Mouse (Mus musculus): ENCODE data around the gene Nppb. TPM values are rescaled to one million over a fixed set of nuclear protein-coding genes. Genes with fewer than 3 reads are reported as not detected.

Gene Nppb
- polyA plus RNA-seq, 1 experiment from 2014 or later: not detected

DNA sequence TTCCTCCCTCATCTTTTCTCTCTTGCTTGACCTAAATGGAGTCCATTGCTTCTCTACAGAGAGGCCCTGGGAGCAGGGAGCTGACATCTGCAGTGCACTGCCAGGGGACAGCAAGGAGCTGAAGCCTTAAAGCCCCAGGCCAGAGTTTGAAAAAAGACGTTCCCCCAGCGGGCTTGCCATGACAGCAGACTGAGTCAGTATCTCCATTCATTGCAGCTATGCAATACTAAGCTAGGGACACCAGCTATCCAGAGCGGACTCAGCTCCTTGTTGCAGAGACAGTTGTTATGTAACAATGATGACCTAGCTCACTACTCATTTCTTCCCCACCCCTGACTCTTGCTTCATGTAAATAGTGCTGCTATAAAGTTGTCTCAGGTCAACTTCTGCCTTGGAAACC lies 9.7 kb downstream of the Nppb start:
- 81% methylated on average over 3 of the region's 3 CpGs for WGBS
- H3K36me3 ChIP-seq (ENCODE audit: control insufficient read depth, insufficient read depth, low read length): no peaks in the 10 kb centered on the region
- no peak overlapping the region for H3K27ac ChIP-seq (ENCODE audit: low read depth, low read length)
- H3K4me2 ChIP-seq (ENCODE audit: low read depth, low read length, severe bottlenecking): no peak overlapping the region
- ATAC-seq (replicated peaks; ENCODE audit: low FRiP score) (no peak), DNase-seq (ENCODE audit: low spot score) (no peak)
- no peaks in the 10 kb centered on the region for H3K4me1 ChIP-seq (replicated peaks; ENCODE audit: control insufficient read depth, insufficient read depth, low read length)
- no peak overlapping the region for H3K4me3 ChIP-seq (ENCODE audit: low read depth, low read length)
- H3K9ac ChIP-seq (ENCODE audit: low read length): no peak overlapping the region
- no peaks in the 10 kb centered on the region for H3K9me3 ChIP-seq (ENCODE audit: control insufficient read depth, low read length)
- H3K27me3 ChIP-seq (ENCODE audit: control insufficient read depth, insufficient read depth, low read length): no peaks in the 10 kb centered on the region

- no peak within 1 kb of the TSS for H3K27ac ChIP-seq (ENCODE audit: low read depth, low read length)
- H3K4me2 ChIP-seq (ENCODE audit: low read depth, low read length, severe bottlenecking): no peak within 1 kb of the TSS
- no peak for DNase-seq (ENCODE audit: low spot score)
- no peaks in the 10 kb centered on the region for H3K9me3 ChIP-seq (ENCODE audit: control insufficient read depth, low read length)
- H3K4me1 ChIP-seq (replicated peaks; ENCODE audit: control insufficient read depth, insufficient read depth, low read length): no peaks in the 10 kb centered on the region
- H3K4me3 ChIP-seq (ENCODE audit: low read depth, low read length): no peak within 1 kb of the TSS
- H3K36me3 ChIP-seq (ENCODE audit: control insufficient read depth, insufficient read depth, low read length): peaks cover 6% of the 10 kb centered on the region
- ATAC-seq (replicated peaks; ENCODE audit: low FRiP score): no peak
- no peak within 1 kb of the TSS for H3K9ac ChIP-seq (ENCODE audit: low read length)
- no peaks in the 10 kb centered on the region for H3K27me3 ChIP-seq (ENCODE audit: control insufficient read depth, insufficient read depth, low read length)
- 60% methylated on average over 12 of the region's 12 CpGs for WGBS
Observed at GRCm38 (mm10) chr4:148000202-148000772, 14.7 kb downstream of the Nppb start, which contains the start of gene Nppa. Gene Nppa, plus strand, starts transcription at chr4:148000722.

GRCm38 (mm10) chr4:148001013-148001789 lies 15.6 kb downstream of the Nppb start:
- ATAC-seq (replicated peaks; ENCODE audit: low FRiP score): no peak
- no peak overlapping the region for H3K4me2 ChIP-seq (ENCODE audit: low read depth, low read length, severe bottlenecking)

DNA sequence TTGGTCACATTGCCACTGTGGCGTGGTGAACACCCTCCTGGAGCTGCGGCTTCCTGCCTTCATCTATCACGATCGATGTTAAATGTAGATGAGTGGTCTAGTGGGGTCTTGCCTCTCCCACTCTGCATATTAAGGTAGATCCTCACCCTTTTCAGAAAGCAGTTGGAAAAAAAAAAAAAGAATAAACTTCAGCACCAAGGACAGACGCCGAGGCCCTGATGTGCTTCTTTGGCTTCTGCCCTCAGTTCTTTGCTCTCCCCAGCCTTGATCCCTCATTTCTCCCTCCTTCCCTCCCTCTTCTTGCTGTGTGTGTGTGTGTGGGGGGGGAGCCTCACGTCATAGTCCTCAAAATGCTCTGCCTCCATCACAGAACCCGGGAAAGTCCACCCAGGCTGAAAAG lies 16.3 kb downstream of the Nppb start:
- no peaks in the 10 kb centered on the region for H3K4me1 ChIP-seq (replicated peaks; ENCODE audit: control insufficient read depth, insufficient read depth, low read length)
- H3K4me3 ChIP-seq (ENCODE audit: low read depth, low read length): no peak overlapping the region
- H3K9ac ChIP-seq (ENCODE audit: low read length): no peak overlapping the region
- no peak overlapping the region for H3K4me2 ChIP-seq (ENCODE audit: low read depth, low read length, severe bottlenecking)
- ATAC-seq (replicated peaks; ENCODE audit: low FRiP score) (no peak), DNase-seq (ENCODE audit: low spot score) (no peak)
- H3K27ac ChIP-seq (ENCODE audit: low read depth, low read length): no peak overlapping the region
- H3K27me3 ChIP-seq (ENCODE audit: control insufficient read depth, insufficient read depth, low read length): no peaks in the 10 kb centered on the region
- no peaks in the 10 kb centered on the region for H3K9me3 ChIP-seq (ENCODE audit: control insufficient read depth, low read length)
- H3K36me3 ChIP-seq (ENCODE audit: control insufficient read depth, insufficient read depth, low read length): peaks cover 12% of the 10 kb centered on the region
- WGBS: 56% methylated on average over 8 of the region's 8 CpGs

More at GRCm38 (mm10) chr4:148001013-148001789, 15.6 kb downstream of the Nppb start:
- H3K9me3 ChIP-seq (ENCODE audit: control insufficient read depth, low read length): no peaks in the 10 kb centered on the region
- no peak overlapping the region for H3K27ac ChIP-seq (ENCODE audit: low read depth, low read length)
- 80% methylated on average over 17 of the region's 17 CpGs for WGBS
- H3K9ac ChIP-seq (ENCODE audit: low read length): no peak overlapping the region
- DNase-seq (ENCODE audit: low spot score): no peak
- H3K4me1 ChIP-seq (replicated peaks; ENCODE audit: control insufficient read depth, insufficient read depth, low read length): no peaks in the 10 kb centered on the region
- no peaks in the 10 kb centered on the region for H3K27me3 ChIP-seq (ENCODE audit: control insufficient read depth, insufficient read depth, low read length)
- H3K36me3 ChIP-seq (ENCODE audit: control insufficient read depth, insufficient read depth, low read length): peaks cover 6% of the 10 kb centered on the region
- H3K4me3 ChIP-seq (ENCODE audit: low read depth, low read length): no peak overlapping the region

DNA sequence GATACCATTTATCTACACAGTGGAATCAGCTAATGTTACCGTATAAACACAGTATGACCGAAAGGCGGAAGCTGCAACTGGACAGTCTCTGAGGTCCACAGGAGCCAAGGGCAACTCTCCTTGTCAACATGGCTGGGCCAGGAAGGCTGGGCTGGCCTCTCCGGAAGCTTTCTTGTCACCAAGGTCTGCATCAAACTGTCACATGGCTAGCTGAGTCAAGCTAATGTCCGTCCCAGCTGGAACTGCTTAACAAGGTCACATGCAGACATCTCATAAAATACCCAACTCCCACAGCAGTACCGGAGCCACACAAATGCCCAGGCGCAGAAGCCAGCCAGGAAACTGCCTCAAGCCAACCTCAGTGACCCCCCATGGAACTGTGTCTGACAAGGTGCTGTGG lies 18.8 kb downstream of the Nppb start:
- Histone ChIP-seq H3K27me3 (ENCODE audit: control insufficient read depth, insufficient read depth, low read length) (no peaks in the 10 kb centered on the region), H3K36me3 (ENCODE audit: control insufficient read depth, insufficient read depth, low read length) (peaks cover 19% of the 10 kb centered on the region)

DNA sequence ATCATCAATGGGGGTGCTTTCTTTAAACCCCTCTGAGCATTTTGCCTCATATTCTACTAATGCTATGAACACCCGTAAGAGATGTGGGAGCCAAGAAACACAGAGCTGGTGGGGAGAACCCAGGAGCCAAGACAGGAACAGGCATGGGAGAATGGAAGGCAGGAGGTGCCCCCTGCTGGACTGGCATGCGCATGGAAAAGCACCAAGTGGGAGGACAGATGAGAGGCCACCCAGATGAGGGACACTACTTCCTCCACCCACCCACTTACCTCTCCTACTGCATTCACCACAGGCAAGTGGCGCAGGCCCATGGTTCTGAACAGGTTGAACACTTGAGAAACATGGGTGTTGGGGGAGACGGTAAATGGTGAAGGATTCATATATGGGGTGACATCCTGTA lies 22.8 kb downstream of the Nppb start:
- Histone ChIP-seq H3K9ac (ENCODE audit: low read length) (no peak overlapping the region), H3K27me3 (ENCODE audit: control insufficient read depth, insufficient read depth, low read length) (no peaks in the 10 kb centered on the region), H3K4me3 (ENCODE audit: low read depth, low read length) (no peak overlapping the region), H3K9me3 (ENCODE audit: control insufficient read depth, low read length) (no peaks in the 10 kb centered on the region), H3K4me1 (replicated peaks; ENCODE audit: control insufficient read depth, insufficient read depth, low read length) (no peaks in the 10 kb centered on the region), H3K36me3 (ENCODE audit: control insufficient read depth, insufficient read depth, low read length) (peaks cover 28% of the 10 kb centered on the region), H3K4me2 (ENCODE audit: low read depth, low read length, severe bottlenecking) (no peak overlapping the region), H3K27ac (ENCODE audit: low read depth, low read length) (no peak overlapping the region)
- 92% methylated on average over 4 of the region's 4 CpGs for WGBS
- no peak for ATAC-seq (replicated peaks; ENCODE audit: low FRiP score)
- DNase-seq (ENCODE audit: low spot score): no peak

More for the DNA sequence above, 18.8 kb downstream of the Nppb start:
- no peak for DNase-seq (ENCODE audit: low spot score)
- Histone ChIP-seq H3K4me3 (ENCODE audit: low read depth, low read length) (no peak overlapping the region), H3K9ac (ENCODE audit: low read length) (no peak overlapping the region), H3K4me2 (ENCODE audit: low read depth, low read length, severe bottlenecking) (no peak overlapping the region), H3K4me1 (replicated peaks; ENCODE audit: control insufficient read depth, insufficient read depth, low read length) (no peaks in the 10 kb centered on the region), H3K9me3 (ENCODE audit: control insufficient read depth, low read length) (no peaks in the 10 kb centered on the region), H3K27ac (ENCODE audit: low read depth, low read length) (no peak overlapping the region)
- no peak for ATAC-seq (replicated peaks; ENCODE audit: low FRiP score)
- 91% methylated on average over 7 of the region's 7 CpGs for WGBS

GRCm38 (mm10) chr4:148009641-148010040 lies 24.1 kb downstream of the Nppb start:
- 95% methylated on average over 2 of the region's 2 CpGs for WGBS
- Histone ChIP-seq H3K36me3 (ENCODE audit: control insufficient read depth, insufficient read depth, low read length) (peaks cover 33% of the 10 kb centered on the region), H3K4me1 (replicated peaks; ENCODE audit: control insufficient read depth, insufficient read depth, low read length) (no peaks in the 10 kb centered on the region), H3K4me3 (ENCODE audit: low read depth, low read length) (no peak overlapping the region), H3K27me3 (ENCODE audit: control insufficient read depth, insufficient read depth, low read length) (no peaks in the 10 kb centered on the region), H3K27ac (ENCODE audit: low read depth, low read length) (no peak overlapping the region), H3K9ac (ENCODE audit: low read length) (no peak overlapping the region), H3K9me3 (ENCODE audit: control insufficient read depth, low read length) (no peaks in the 10 kb centered on the region), H3K4me2 (ENCODE audit: low read depth, low read length, severe bottlenecking) (no peak overlapping the region)
- ATAC-seq (replicated peaks; ENCODE audit: low FRiP score) (no peak), DNase-seq (ENCODE audit: low spot score) (no peak)

DNA sequence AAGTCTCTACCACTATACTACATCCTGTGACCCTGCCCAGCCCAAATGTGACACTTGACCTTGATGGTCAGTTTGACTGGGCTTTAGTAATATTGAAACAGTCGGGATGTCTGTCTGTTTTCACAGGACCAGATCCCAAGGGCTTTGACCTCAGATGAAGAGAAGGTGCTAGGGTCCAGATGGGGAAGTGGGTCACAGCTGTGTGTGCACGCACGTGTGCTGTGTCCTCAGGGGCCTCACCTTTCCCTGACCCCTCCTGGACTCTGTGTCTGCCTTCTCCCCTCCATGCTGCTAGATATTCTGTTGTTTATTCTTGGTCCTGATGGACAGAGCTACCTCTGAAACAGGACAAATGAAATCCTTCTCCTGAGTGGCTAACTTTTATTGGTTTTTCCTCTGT lies 25.7 kb downstream of the Nppb start:
- DNase-seq (ENCODE audit: low spot score): no peak
- H3K9me3 ChIP-seq (ENCODE audit: control insufficient read depth, low read length): no peaks in the 10 kb centered on the region
- no peaks in the 10 kb centered on the region for H3K4me1 ChIP-seq (replicated peaks; ENCODE audit: control insufficient read depth, insufficient read depth, low read length)
- H3K36me3 ChIP-seq (ENCODE audit: control insufficient read depth, insufficient read depth, low read length): peaks cover 32% of the 10 kb centered on the region
- H3K4me3 ChIP-seq (ENCODE audit: low read depth, low read length): no peak overlapping the region
- H3K9ac ChIP-seq (ENCODE audit: low read length): no peak overlapping the region
- H3K4me2 ChIP-seq (ENCODE audit: low read depth, low read length, severe bottlenecking): no peak overlapping the region
- ATAC-seq (replicated peaks; ENCODE audit: low FRiP score): no peak
- 72% methylated on average over 3 of the region's 3 CpGs for WGBS
- no peak overlapping the region for H3K27ac ChIP-seq (ENCODE audit: low read depth, low read length)
- no peaks in the 10 kb centered on the region for H3K27me3 ChIP-seq (ENCODE audit: control insufficient read depth, insufficient read depth, low read length)

- Histone ChIP-seq H3K9me3 (ENCODE audit: control insufficient read depth, low read length) (no peaks in the 10 kb centered on the region), H3K27me3 (ENCODE audit: control insufficient read depth, insufficient read depth, low read length) (no peaks in the 10 kb centered on the region), H3K4me2 (ENCODE audit: low read depth, low read length, severe bottlenecking) (no peak overlapping the region), H3K27ac (ENCODE audit: low read depth, low read length) (no peak overlapping the region), H3K4me3 (ENCODE audit: low read depth, low read length) (no peak overlapping the region), H3K9ac (ENCODE audit: low read length) (no peak overlapping the region), H3K4me1 (replicated peaks; ENCODE audit: control insufficient read depth, insufficient read depth, low read length) (no peaks in the 10 kb centered on the region), H3K36me3 (ENCODE audit: control insufficient read depth, insufficient read depth, low read length) (peaks cover 32% of the 10 kb centered on the region)
- ATAC-seq (replicated peaks; ENCODE audit: low FRiP score) (no peak), DNase-seq (ENCODE audit: low spot score) (no peak)
- WGBS: 91% methylated on average over 4 of the region's 4 CpGs
Observed at GRCm38 (mm10) chr4:148012216-148012615, 26.6 kb downstream of the Nppb start.
